Mouse (Mus musculus) spleen, postnatal 36 days (tissue): ENCODE data around the gene 2200002D01Rik.
"Not testable (repeated sequence)": the region's sequence is repeated elsewhere in the genome, so short reads cannot be mapped to it uniquely, and the experiment has no call there.

ENCODE experiments used
- DNase-seq, 2 experiments: peaks; one replicate each; pipeline ENCODE4 v3.0.0; 2022; ENCODE audit warnings: low spot score in 2 of 2, mixed read lengths in 1 of 2

Gene 2200002D01Rik

GRCm38 (mm10) chr7:29238019-29238967 is 10.0 kb downstream of the 2200002D01Rik start, which contains the start of gene Yif1b:
Gene Yif1b, plus strand, starts transcription at chr7:29238329.
- peak; percentile 98 to 99 for DNase-seq

GRCm38 (mm10) chr7:29237596-29237995 is 10.7 kb downstream of the 2200002D01Rik start:
- not testable (repeated sequence) for DNase-seq

GRCm38 (mm10) chr7:29236593-29236992 is 11.7 kb downstream of the 2200002D01Rik start:
- DNase-seq = no peak

GRCm38 (mm10) chr7:29234661-29235060 is 13.6 kb downstream of the 2200002D01Rik start:
- DNase-seq = no peak

- no peak for DNase-seq
Measured at GRCm38 (mm10) chr7:29233745-29234144, 14.5 kb downstream of the 2200002D01Rik start.

GRCm38 (mm10) chr7:29232247-29233013 is 15.8 kb downstream of the 2200002D01Rik start, which contains the start of gene Kcnk6:
Gene Kcnk6, minus strand, starts transcription at chr7:29232515.
- peak; percentile 44 to 46 for DNase-seq

- no peak for DNase-seq
Measured at GRCm38 (mm10) chr7:29231517-29231916, 16.7 kb downstream of the 2200002D01Rik start.

- no peak for DNase-seq
Measured at GRCm38 (mm10) chr7:29230560-29230959, 17.7 kb downstream of the 2200002D01Rik start.

- no peak for DNase-seq
Measured at GRCm38 (mm10) chr7:29228202-29228601, 20.1 kb downstream of the 2200002D01Rik start.

GRCm38 (mm10) chr7:29225520-29225919 is 22.7 kb downstream of the 2200002D01Rik start:
- DNase-seq = no peak

GRCm38 (mm10) chr7:29224756-29225394 is 23.4 kb downstream of the 2200002D01Rik start:
- no peak for DNase-seq

- no peak for DNase-seq
Measured at GRCm38 (mm10) chr7:29214846-29215245, 33.4 kb downstream of the 2200002D01Rik start.

GRCm38 (mm10) chr7:29214236-29214635 is 34.0 kb downstream of the 2200002D01Rik start:
- DNase-seq = no peak

GRCm38 (mm10) chr7:29213675-29214082 is 34.6 kb downstream of the 2200002D01Rik start, which contains the start of gene Catsperg1:
Gene Catsperg1, minus strand, starts transcription at chr7:29214035.
- DNase-seq = no peak

GRCm38 (mm10) chr7:29212775-29213560 is 35.3 kb downstream of the 2200002D01Rik start:
- not testable (repeated sequence) for DNase-seq

GRCm38 (mm10) chr7:29212199-29212765 is 36.0 kb downstream of the 2200002D01Rik start:
- DNase-seq = no peak

GRCm38 (mm10) chr7:29211415-29212198 is 36.7 kb downstream of the 2200002D01Rik start:
- peak; percentile 89 to 92 for DNase-seq

- peak; percentile 54 to 61 for DNase-seq
Measured at GRCm38 (mm10) chr7:29211013-29211412, 37.3 kb downstream of the 2200002D01Rik start.

GRCm38 (mm10) chr7:29202577-29202976 is 45.7 kb downstream of the 2200002D01Rik start:
- DNase-seq = no peak
